8 mouse cellular contexts compared by ENCODE assay signal in genomic region chr15:79804352-79805071, GRCm38 (mm10). TPM values are rescaled to one million over a fixed set of nuclear protein-coding genes. Genes with fewer than 3 reads are reported as not detected.
A peak's percentile ranks its signal among the peaks of the same experiment; 100 is the strongest.
DNase-seq lines count a peak whose midpoint lies in the region; ATAC-seq and TF ChIP-seq lines count a peak whose summit lies in the region.

Gene Nptxr (minus strand): TSS chr15:79804766.

- peak; percentile 78 for ATAC-seq in forebrain, embryonic 15.5 days (replicated peaks)
- ATAC-seq in hindbrain, embryonic 14.5 days (ENCODE audit: low FRiP score): peak; percentile 83
- ATAC-seq in midbrain, embryonic 13.5 days: peak; percentile 81
- peak; percentile 75 for ATAC-seq in stomach, postnatal 0 days (ENCODE audit: low FRiP score, low TSS enrichment)

- peaks cover 49% of the 10 kb centered on the region for H3K27me3 ChIP-seq in forebrain, embryonic 15.5 days
- peaks cover 44% of the 10 kb centered on the region for H3K27me3 ChIP-seq in hindbrain, embryonic 14.5 days (ENCODE audit: control insufficient read depth, insufficient read depth, low read length)
- H3K27me3 ChIP-seq in midbrain, embryonic 13.5 days: peaks cover 64% of the 10 kb centered on the region
- H3K27me3 ChIP-seq in stomach, postnatal 0 days (ENCODE audit: control insufficient read depth, insufficient read depth, low read length): peaks cover 5% of the 10 kb centered on the region; the same call in 1 of the 2 replicates

- peak; percentile 91 for TF ChIP-seq POLR2A in brain, embryonic 14.5 days (IDR thresholded peaks at IDR 0.05; ENCODE audit: borderline replicate concordance, extremely low read depth, insufficient read depth, insufficient read length, poor library complexity, severe bottlenecking)

- no peaks in the 10 kb centered on the region for H3K9me3 ChIP-seq in forebrain, embryonic 15.5 days
- H3K9me3 ChIP-seq in hindbrain, embryonic 14.5 days (ENCODE audit: control insufficient read depth, low read length): no peaks in the 10 kb centered on the region
- H3K9me3 ChIP-seq in midbrain, embryonic 13.5 days: no peaks in the 10 kb centered on the region
- no peaks in the 10 kb centered on the region for H3K9me3 ChIP-seq in stomach, postnatal 0 days (ENCODE audit: control insufficient read depth, low read length)

- H3K36me3 ChIP-seq in forebrain, embryonic 15.5 days: no peaks in the 10 kb centered on the region
- no peaks in the 10 kb centered on the region for H3K36me3 ChIP-seq in hindbrain, embryonic 14.5 days (replicated peaks; ENCODE audit: control insufficient read depth, insufficient read depth)
- H3K36me3 ChIP-seq in midbrain, embryonic 13.5 days: no peaks in the 10 kb centered on the region
- H3K36me3 ChIP-seq in stomach, postnatal 0 days (ENCODE audit: control insufficient read depth, insufficient read depth, low read length): no peaks in the 10 kb centered on the region

- H3K27ac ChIP-seq in gastrocnemius, adult 2 months: 0 out of 2 replicates have a peak within 1 kb of the TSS, but pooled peaks have one; percentile 28
- H3K27ac ChIP-seq in forebrain, embryonic 15.5 days (replicated peaks): peak within 1 kb of the TSS; percentile 72
- H3K27ac ChIP-seq in hindbrain, embryonic 14.5 days: peak within 1 kb of the TSS; percentile 86
- H3K27ac ChIP-seq in midbrain, embryonic 13.5 days: peak within 1 kb of the TSS; percentile 87
- H3K27ac ChIP-seq in stomach, postnatal 0 days (replicated peaks): no peak within 1 kb of the TSS

- peak within 1 kb of the TSS; percentile 75 for H3K4me3 ChIP-seq in gastrocnemius, adult 2 months
- peak within 1 kb of the TSS; percentile 62 for H3K4me3 ChIP-seq in forebrain, embryonic 15.5 days
- H3K4me3 ChIP-seq in hindbrain, embryonic 14.5 days (replicated peaks; ENCODE audit: low read length): peak within 1 kb of the TSS; percentile 72
- peak within 1 kb of the TSS; percentile 68 for H3K4me3 ChIP-seq in midbrain, embryonic 13.5 days (replicated peaks)
- peak within 1 kb of the TSS; percentile 57 for H3K4me3 ChIP-seq in stomach, postnatal 0 days (ENCODE audit: low read depth, low read length)

- no peak for TF ChIP-seq EP300 in stomach, postnatal 0 days (optimal IDR thresholded peaks at IDR 0.05)

- TF ChIP-seq CTCF in gastrocnemius, adult 2 months (IDR thresholded peaks at IDR 0.05): no peak; the same call in 1 of the 2 replicates
- TF ChIP-seq CTCF in brain, embryonic 14.5 days (IDR thresholded peaks at IDR 0.05; ENCODE audit: borderline replicate concordance, extremely low read depth, insufficient read depth, insufficient read length): no peak; the same call in 1 of the 2 replicates
- no peak for TF ChIP-seq CTCF in stomach, postnatal 0 days (IDR thresholded peaks at IDR 0.05; ENCODE audit: low read depth)

- H3K9ac ChIP-seq in forebrain, embryonic 15.5 days (replicated peaks): peak within 1 kb of the TSS; percentile 63
- peak within 1 kb of the TSS; percentile 80 for H3K9ac ChIP-seq in hindbrain, embryonic 14.5 days
- peak within 1 kb of the TSS; percentile 83 for H3K9ac ChIP-seq in midbrain, embryonic 13.5 days (replicated peaks)
- H3K9ac ChIP-seq in stomach, postnatal 0 days (ENCODE audit: low read length): peak within 1 kb of the TSS; percentile 59

- intact Hi-C loops in gastrocnemius, adult 2 months (cut with DNase I): no loop called here
- intact Hi-C loops in left cerebral cortex, postnatal 4 days (cut with DNase I): no loop called here

- H3K4me2 ChIP-seq in forebrain, embryonic 15.5 days (replicated peaks): peak within 1 kb of the TSS; percentile 78
- peak within 1 kb of the TSS; percentile 73 for H3K4me2 ChIP-seq in hindbrain, embryonic 14.5 days (replicated peaks)
- peak within 1 kb of the TSS; percentile 78 for H3K4me2 ChIP-seq in midbrain, embryonic 13.5 days (replicated peaks)
- H3K4me2 ChIP-seq in stomach, postnatal 0 days (replicated peaks; ENCODE audit: low read depth): peak within 1 kb of the TSS; percentile 91

- DNase-seq in gastrocnemius, adult 2 months: peak; percentile 72
- DNase-seq in gastrocnemius, postnatal 25 days: no peak
- DNase-seq in brain, embryonic 14.5 days (ENCODE audit: low read depth): peak; percentile 69
- DNase-seq in hindbrain, embryonic 14.5 days (ENCODE audit: low spot score): peak; percentile 71
- peak; percentile 62 for DNase-seq in left cerebral cortex, postnatal 4 days
- DNase-seq in stomach, postnatal 0 days (ENCODE audit: low spot score): peak; percentile 72

- peaks cover 22% of the 10 kb centered on the region for H3K4me1 ChIP-seq in forebrain, embryonic 15.5 days
- peaks cover 11% of the 10 kb centered on the region for H3K4me1 ChIP-seq in hindbrain, embryonic 14.5 days (replicated peaks; ENCODE audit: control insufficient read depth, insufficient read depth, low read length)
- H3K4me1 ChIP-seq in midbrain, embryonic 13.5 days (replicated peaks): peaks cover 39% of the 10 kb centered on the region
- H3K4me1 ChIP-seq in stomach, postnatal 0 days (replicated peaks; ENCODE audit: control insufficient read depth, insufficient read depth): no peaks in the 10 kb centered on the region

- WGBS in forebrain, embryonic 15.5 days: under 1% methylated on average over 67 of the region's 91 CpGs
- WGBS in hindbrain, embryonic 14.5 days: under 1% methylated on average over 54 of the region's 91 CpGs
- WGBS in midbrain, embryonic 13.5 days: under 1% methylated on average over 71 of the region's 91 CpGs
- WGBS in stomach, postnatal 0 days: under 1% methylated on average over 51 of the region's 91 CpGs

RNA-seq across cellular contexts. Expression of gene Nptxr, which starts in this region (rescaled TPM):
- total RNA-seq in gastrocnemius, adult 2 months (2021): 1 to 10 TPM in 1 of 2 experiments, under 1 TPM in 1; 0.46 to 1.0 TPM
- total RNA-seq in gastrocnemius, postnatal 25 days (2021): 1 to 10 TPM in 1 of 2 experiments, under 1 TPM in 1; 0.72 to 1.0 TPM
- 20.7 and 53.6 TPM in 2 replicates for polyA plus RNA-seq in brain, embryonic 14.5 days (2012; rRNA removed)
- 19.4 and 19.5 TPM in 2 replicates for polyA plus RNA-seq in forebrain, embryonic 15.5 days (2015; fragmentation: Nextera tagmentation; extraction: Ambion mirVana)
- polyA plus RNA-seq in hindbrain, embryonic 14.5 days (2014; fragmentation: Nextera tagmentation; extraction: Ambion mirVana): 20.9 and 24.8 TPM in 2 replicates
- 100 to 1,000 TPM; 240 to 277 TPM for total RNA-seq in left cerebral cortex, postnatal 4 days (2021)
- polyA plus RNA-seq in midbrain, embryonic 13.5 days (2015; fragmentation: Nextera tagmentation; extraction: Ambion mirVana): 18.1 and 18.6 TPM in 2 replicates
- polyA plus RNA-seq in stomach, postnatal 0 days (2015; fragmentation: Nextera tagmentation; extraction: Ambion mirVana): 2.0 and 2.5 TPM in 2 replicates

Comparison
In these comparisons a context has a peak if more than half of its experiments do, and no peak if none do; other contexts are left out.
1. RNA of gene Nptxr (total RNA-seq): 240 to 277 TPM in left cerebral cortex, postnatal 4 days; 0.72 to 1.0 TPM in gastrocnemius, postnatal 25 days and 0.46 to 1.0 TPM in gastrocnemius, adult 2 months; every median in the first group is over 100 times any median in the second.
2. Peak in every context shown above with its lines, with median percentiles within 50 percentile points of each other: H3K4me3 ChIP-seq, ATAC-seq, H3K4me2 ChIP-seq and H3K9ac ChIP-seq.